Mouse (Mus musculus) testis, adult 2 months (tissue): Measurements from ENCODE around the gene Ddit4. TPM values are rescaled to one million over a fixed set of nuclear protein-coding genes. Genes with fewer than 3 reads are reported as not detected.

Experiments
- H3K27ac ChIP-seq: fragments of 200-500 bp; 2 replicates; pipeline ENCODE4 v1.5.1; 2012; ENCODE audit warnings: low read depth, low read length; ENCODE audit not compliant: control insufficient read depth, insufficient read depth
- H3K27me3 ChIP-seq: fragments of 200-500 bp; 2 replicates; pipeline ENCODE4 v1.6.1; 2012; ENCODE audit warnings: mild to moderate bottlenecking, low read length, moderate library complexity; ENCODE audit not compliant: control insufficient read depth, insufficient read depth
- H3K36me3 ChIP-seq: fragments of 200-500 bp; 2 replicates; pipeline ENCODE4 v1.6.1; 2012; ENCODE audit warnings: mild to moderate bottlenecking, low read length; ENCODE audit not compliant: control insufficient read depth, insufficient read depth
- H3K4me1 ChIP-seq: fragments of 200-500 bp; 2 replicates; pipeline ENCODE4 v1.6.1; 2012; ENCODE audit warnings: low read length; ENCODE audit not compliant: control insufficient read depth, insufficient read depth
- H3K4me3 ChIP-seq: fragments of 200-500 bp; 2 replicates; pipeline ENCODE4 v1.5.1; 2012; ENCODE audit warnings: low read depth, mild to moderate bottlenecking, low read length, moderate library complexity, mixed read lengths; ENCODE audit not compliant: control insufficient read depth
- CTCF ChIP-seq: fragments of 200-500 bp; IDR thresholded peaks from 2 replicates; pipeline ENCODE4 v1.5.1; 2012; ENCODE audit warnings: low read depth, mild to moderate bottlenecking, inconsistent platforms, low read length, moderate library complexity; ENCODE audit not compliant: control insufficient read depth, insufficient read depth, insufficient replicate concordance
- POLR2A ChIP-seq: fragments of 200-500 bp; IDR thresholded peaks from 2 replicates; pipeline ENCODE4 v1.6.1; 2012; ENCODE audit warnings: low read depth, mild to moderate bottlenecking, inconsistent platforms, low read length, moderate library complexity; ENCODE audit not compliant: control insufficient read depth
- polyA plus RNA-seq: library from polyadenylated mRNA; depleted of rRNA; stranded (reverse); fragments of >200 nt; gene quantifications from 2 replicates; pipeline ENCODE4 v1.2.3, GENCODE M21; 2012; rRNA removed

Gene Ddit4
- polyA plus RNA-seq, 1 experiment = 23.0 TPM

GRCm38 (mm10) chr10:59902606-59902990, 49.0 kb downstream of the Ddit4 start:
- no peaks in the 10 kb centered on the region; the same call in 1 of the 2 replicates for H3K36me3 ChIP-seq
- H3K27ac ChIP-seq = no peak overlapping the region
- TF ChIP-seq CTCF (no peak), POLR2A (no peak)
- H3K4me3 ChIP-seq = no peak overlapping the region
- peaks cover 9% of the 10 kb centered on the region for H3K4me1 ChIP-seq
- no peaks in the 10 kb centered on the region for H3K27me3 ChIP-seq

GRCm38 (mm10) chr10:59901986-59902605, 49.5 kb downstream of the Ddit4 start:
- TF ChIP-seq POLR2A (no peak), CTCF (no peak)
- Histone ChIP-seq H3K36me3 (no peaks in the 10 kb centered on the region; the same call in 1 of the 2 replicates), H3K27me3 (no peaks in the 10 kb centered on the region), H3K27ac (no peak overlapping the region), H3K4me1 (peaks cover 9% of the 10 kb centered on the region), H3K4me3 (no peak overlapping the region)

- H3K27ac ChIP-seq = no peak overlapping the region
- no peaks in the 10 kb centered on the region for H3K27me3 ChIP-seq
- H3K4me1 ChIP-seq = peaks cover 11% of the 10 kb centered on the region
- no peak overlapping the region for H3K4me3 ChIP-seq
- no peak for TF ChIP-seq CTCF
- TF ChIP-seq POLR2A = no peak
- H3K36me3 ChIP-seq = no peaks in the 10 kb centered on the region; the same call in 1 of the 2 replicates
These were observed 50.2 kb downstream of the Ddit4 start for GRCm38 (mm10) chr10:59901463-59901862.

- TF ChIP-seq CTCF (no peak), POLR2A (no peak)
- Histone ChIP-seq H3K4me1 (peaks cover 11% of the 10 kb centered on the region), H3K27ac (no peak overlapping the region), H3K4me3 (no peak overlapping the region), H3K27me3 (no peaks in the 10 kb centered on the region), H3K36me3 (no peaks in the 10 kb centered on the region; the same call in 1 of the 2 replicates)
These were observed 50.7 kb downstream of the Ddit4 start for GRCm38 (mm10) chr10:59900939-59901338.

GRCm38 (mm10) chr10:59900174-59900435, 51.5 kb downstream of the Ddit4 start:
- Histone ChIP-seq H3K27me3 (no peaks in the 10 kb centered on the region), H3K36me3 (no peaks in the 10 kb centered on the region; the same call in 1 of the 2 replicates), H3K4me3 (no peak overlapping the region), H3K4me1 (peaks cover 11% of the 10 kb centered on the region), H3K27ac (peak overlapping the region; percentile 1; the same call in 1 of the 2 replicates)
- no peak for TF ChIP-seq CTCF
- TF ChIP-seq POLR2A = no peak

Other genes starting within 250 kb of the Ddit4 start
- 25.4 and 33.6 TPM in 2 replicates for gene Micu1, start 249.4 kb downstream of the Ddit4 start, polyA plus RNA-seq
- 47.0 and 47.7 TPM in 2 replicates for gene Dnajb12, start 72.3 kb downstream of the Ddit4 start, polyA plus RNA-seq
- gene Ascc1, start 51.0 kb upstream of the Ddit4 start, polyA plus RNA-seq = 97.0 and 99.2 TPM in 2 replicates
- 41.3 and 42.5 TPM in 2 replicates for gene Anapc16, start 51.3 kb upstream of the Ddit4 start, polyA plus RNA-seq
- gene Spock2, start 154.4 kb upstream of the Ddit4 start, polyA plus RNA-seq = 50.8 and 63.9 TPM in 2 replicates